ENCODE assay signal across 8 mouse cellular contexts in genomic region chr6:72409567-72409966, GRCm38 (mm10). TPM values are rescaled to one million over a fixed set of nuclear protein-coding genes. Genes with fewer than 3 reads are reported as not detected.
DNase-seq lines count a peak whose midpoint lies in the region; ATAC-seq and TF ChIP-seq lines count a peak whose summit lies in the region.
"Had no signal": no experiment of that assay in that cellular context is flagged by ENCODE, and none has a peak within 500 bp of the region (broad histone marks: within the 10 kb centered on the region; RNA-seq: fewer than 3 reads in every experiment).

No protein-coding gene starts in this region.

- peaks cover 4% of the 10 kb centered on the region; the same call in 1 of the 2 replicates for H3K4me1 ChIP-seq in kidney, adult 2 months (ENCODE audit: control insufficient read depth, insufficient read depth, low read length)
- peaks cover 5% of the 10 kb centered on the region for H3K4me1 ChIP-seq in kidney, embryonic 16.5 days (ENCODE audit: insufficient read depth, low read length)
- H3K4me1 ChIP-seq in E14TG2a.4 (replicated peaks; ENCODE audit: low read depth, low read length) = peaks cover 6% of the 10 kb centered on the region

- no peaks in the 10 kb centered on the region for H3K36me3 ChIP-seq in kidney, adult 2 months (ENCODE audit: control insufficient read depth, insufficient read depth, low read length)
- H3K36me3 ChIP-seq in kidney, embryonic 16.5 days (ENCODE audit: insufficient read depth, low read length) = no peaks in the 10 kb centered on the region
- H3K36me3 ChIP-seq in E14TG2a.4 (ENCODE audit: insufficient read depth, low read length) = no peaks in the 10 kb centered on the region
- H3K36me3 ChIP-seq: lung, embryonic 15.5 days had no signal

- no peaks in the 10 kb centered on the region for H3K9me3 ChIP-seq in kidney, embryonic 16.5 days (ENCODE audit: low read length)
- H3K9me3 ChIP-seq in E14TG2a.4 (ENCODE audit: low read length) = no peaks in the 10 kb centered on the region
- H3K9me3 ChIP-seq: lung, embryonic 15.5 days had no signal

- 10% methylated on average over 3 of the region's 3 CpGs for WGBS in kidney, adult 2 months
- WGBS in kidney, embryonic 16.5 days = 17% methylated on average over 3 of the region's 3 CpGs

- TF ChIP-seq CTCF in kidney, adult 2 months (conservative IDR thresholded peaks at IDR 0.05; ENCODE audit: insufficient read depth, insufficient read length, low read depth, low read length) = peak; percentile 54
- TF ChIP-seq CTCF in E14TG2a.4 (conservative IDR thresholded peaks at IDR 0.05; ENCODE audit: low read length) = peak; percentile 56

- DNase-seq in kidney, adult 2 months = peak; percentile 80
- peak; percentile 48 for DNase-seq in T-cell, adult 2 months (ENCODE audit: low spot score)
- DNase-seq in embryo, embryonic 11 days = peak; percentile 89
- peak; percentile 76 to 86 for DNase-seq in left cerebral cortex, postnatal 14 days (ENCODE audit: low spot score in 2 of 2)
- peak; percentile 81 to 83 for DNase-seq in right cerebral cortex, adult 2 months (ENCODE audit: low spot score in 2 of 2)

- H3K4me2 ChIP-seq in kidney, embryonic 16.5 days (replicated peaks; ENCODE audit: low read depth, low read length) = no peak overlapping the region
- H3K4me2 ChIP-seq: lung, embryonic 15.5 days had no signal

- H3K27me3 ChIP-seq in kidney, adult 2 months (replicated peaks; ENCODE audit: control insufficient read depth, insufficient read depth, low read length) = no peaks in the 10 kb centered on the region
- no peaks in the 10 kb centered on the region for H3K27me3 ChIP-seq in kidney, embryonic 16.5 days (ENCODE audit: insufficient read depth, low read length)
- no peaks in the 10 kb centered on the region for H3K27me3 ChIP-seq in E14TG2a.4 (ENCODE audit: insufficient read depth, low read length)
- H3K27me3 ChIP-seq: lung, embryonic 15.5 days had no signal

- no peak overlapping the region for H3K4me3 ChIP-seq in kidney, adult 2 months (ENCODE audit: insufficient read depth, low read depth, low read length)
- no peak overlapping the region for H3K4me3 ChIP-seq in kidney, embryonic 16.5 days (ENCODE audit: low read length)
- H3K4me3 ChIP-seq in E14TG2a.4 (replicated peaks; ENCODE audit: low read length) = no peak overlapping the region
- H3K4me3 ChIP-seq: lung, embryonic 15.5 days had no signal

- H3K9ac ChIP-seq in kidney, embryonic 16.5 days (replicated peaks; ENCODE audit: low read length) = no peak overlapping the region
- H3K9ac ChIP-seq: lung, embryonic 15.5 days had no signal

- no peak for TF ChIP-seq POLR2A in kidney, adult 2 months (IDR thresholded peaks at IDR 0.05; ENCODE audit: low read depth, low read length)

- intact Hi-C loops in left cerebral cortex, postnatal 14 days (cut with DNase I) = loop anchor here (5.0 kb wide), 2 partner anchors 47 to 222 kb away; no protein-coding TSS in a partner anchor

- no peak overlapping the region for H3K27ac ChIP-seq in kidney, adult 2 months (ENCODE audit: insufficient read depth, low read depth, low read length)
- H3K27ac ChIP-seq in kidney, embryonic 16.5 days (ENCODE audit: low read length) = no peak overlapping the region
- H3K27ac ChIP-seq: lung, embryonic 15.5 days had no signal

- no peak for ATAC-seq in kidney, embryonic 16.5 days (ENCODE audit: low FRiP score, low TSS enrichment)

RNA-seq across cellular contexts. Expression of gene Ggcx, which starts 4.5 kb away (rescaled TPM):
- 17.9 and 21.9 TPM in 2 replicates for polyA plus RNA-seq in kidney, adult 2 months (2012; rRNA removed)
- 31.4 and 35.6 TPM in 2 replicates for polyA plus RNA-seq in kidney, embryonic 16.5 days (2015; fragmentation: Nextera tagmentation; extraction: Ambion mirVana)
- total RNA-seq in left cerebral cortex, postnatal 14 days (2021) = 10 to 100 TPM; 22.3 to 23.1 TPM

RNA-seq across cellular contexts. Expression of gene Vamp8, which starts 19.1 kb away (rescaled TPM):
- polyA plus RNA-seq in kidney, adult 2 months (2012; rRNA removed) = 368 and 453 TPM in 2 replicates
- polyA plus RNA-seq in kidney, embryonic 16.5 days (2015; fragmentation: Nextera tagmentation; extraction: Ambion mirVana) = 154 and 180 TPM in 2 replicates
- 10 to 100 TPM in 1 of 2 experiments, 1 to 10 TPM in 1; 9.6 to 11.0 TPM for total RNA-seq in left cerebral cortex, postnatal 14 days (2021)

RNA-seq across cellular contexts. Expression of gene Vamp5, which starts 29.3 kb away (rescaled TPM):
- 48.7 and 60.1 TPM in 2 replicates for polyA plus RNA-seq in kidney, adult 2 months (2012; rRNA removed)
- polyA plus RNA-seq in kidney, embryonic 16.5 days (2015; fragmentation: Nextera tagmentation; extraction: Ambion mirVana) = 35.7 and 42.5 TPM in 2 replicates
- total RNA-seq in left cerebral cortex, postnatal 14 days (2021) = 1 to 10 TPM; 4.2 to 7.1 TPM

RNA-seq across cellular contexts. Expression of gene Mat2a, which starts 29.8 kb away (rescaled TPM):
- 150 and 168 TPM in 2 replicates for polyA plus RNA-seq in kidney, adult 2 months (2012; rRNA removed)
- polyA plus RNA-seq in kidney, embryonic 16.5 days (2015; fragmentation: Nextera tagmentation; extraction: Ambion mirVana) = 456 and 460 TPM in 2 replicates
- total RNA-seq in left cerebral cortex, postnatal 14 days (2021) = 100 to 1,000 TPM; 170 to 173 TPM

RNA-seq across cellular contexts. Expression of gene Rnf181, which starts 42.8 kb away (rescaled TPM):
- 176 and 192 TPM in 2 replicates for polyA plus RNA-seq in kidney, adult 2 months (2012; rRNA removed)
- 153 and 164 TPM in 2 replicates for polyA plus RNA-seq in kidney, embryonic 16.5 days (2015; fragmentation: Nextera tagmentation; extraction: Ambion mirVana)
- total RNA-seq in left cerebral cortex, postnatal 14 days (2021) = 10 to 100 TPM; 70.4 to 73.7 TPM
